Mouse (Mus musculus): Measurements from ENCODE around the gene Bri3. TPM values are rescaled to one million over a fixed set of nuclear protein-coding genes. Genes with fewer than 3 reads are reported as not detected.

The Bri3 gene
- polyA plus RNA-seq, 1 experiment from 2014 or later, result 128 TPM

DNA sequence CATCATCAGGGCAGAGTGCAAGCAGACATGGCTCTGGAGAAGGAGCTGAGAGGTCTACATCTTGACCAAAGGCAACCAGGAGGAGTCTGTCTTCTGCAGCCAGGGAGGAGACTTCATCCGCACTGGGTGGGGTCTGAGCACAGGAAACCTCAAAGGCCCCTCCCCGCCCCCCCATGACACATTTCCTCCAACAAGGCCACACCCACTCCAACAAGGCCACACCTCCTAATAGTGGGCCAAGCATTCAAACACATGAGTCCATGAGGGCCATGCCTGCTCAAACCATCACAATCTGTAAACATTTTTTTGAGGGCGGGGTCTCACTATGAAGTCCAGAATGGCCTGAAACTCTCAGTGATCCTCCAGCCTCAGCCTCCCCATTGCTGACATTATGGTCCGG is 135.2 kb downstream of the Bri3 start:
- Histone ChIP-seq H3K4me1 (no peaks in the 10 kb centered on the region), H3K4me2 (no peak overlapping the region), H3K36me3 (ENCODE audit: poor library complexity, severe bottlenecking) (no peaks in the 10 kb centered on the region), H3K9ac (no peak overlapping the region), H3K27ac (no peak overlapping the region), H3K27me3 (no peaks in the 10 kb centered on the region), H3K4me3 (no peak overlapping the region), H3K9me3 (replicated peaks) (no peaks in the 10 kb centered on the region)
- 86% methylated on average over 4 of the region's 4 CpGs for WGBS
- no peak for ATAC-seq

DNA sequence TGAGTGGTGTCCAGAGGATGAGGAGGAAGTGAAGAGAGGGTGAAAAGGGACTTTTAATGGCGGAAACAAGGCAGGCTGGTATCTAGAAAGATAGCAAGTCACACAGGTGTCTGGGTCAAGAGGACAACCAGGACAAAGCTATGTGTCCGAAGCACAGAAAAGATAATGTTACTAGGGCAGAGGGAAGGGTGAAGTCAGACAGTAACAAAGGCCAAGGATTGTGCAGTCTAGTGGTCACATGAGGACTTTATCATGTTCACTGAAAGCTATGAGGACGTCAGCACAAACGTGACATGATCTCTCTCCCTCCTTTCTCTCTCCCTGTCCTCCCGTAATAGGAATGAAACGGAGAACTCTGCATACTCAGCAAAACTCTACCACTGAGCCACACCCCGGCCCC is 136.5 kb downstream of the Bri3 start:
- ATAC-seq, result no peak
- Histone ChIP-seq H3K4me1 (no peaks in the 10 kb centered on the region), H3K9ac (no peak overlapping the region), H3K9me3 (replicated peaks) (0 out of 2 replicates have a peak, but pooled peaks cover 5% of the 10 kb centered on the region), H3K4me2 (no peak overlapping the region), H3K27ac (no peak overlapping the region), H3K27me3 (no peaks in the 10 kb centered on the region), H3K36me3 (ENCODE audit: poor library complexity, severe bottlenecking) (no peaks in the 10 kb centered on the region), H3K4me3 (no peak overlapping the region)
- WGBS, result 92% methylated on average over 7 of the region's 7 CpGs

DNA sequence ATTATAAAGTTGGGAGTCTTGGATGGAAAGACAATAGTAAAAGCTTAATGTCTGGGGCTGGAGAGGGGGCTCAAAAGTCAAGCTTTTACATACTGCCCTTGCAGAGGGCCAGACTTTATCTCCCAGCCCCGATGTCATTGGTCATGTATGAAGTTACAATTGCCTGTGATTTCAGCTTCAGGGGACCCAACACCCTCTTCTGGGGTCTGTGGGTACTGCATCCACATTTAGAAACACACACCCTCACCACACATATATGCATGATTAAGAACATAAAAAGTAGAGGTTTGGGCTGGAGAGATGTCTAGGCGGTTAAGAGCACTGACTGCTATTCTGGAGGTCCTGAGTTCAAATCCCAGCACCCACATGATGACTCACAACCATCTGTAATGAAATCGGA is 137.5 kb downstream of the Bri3 start:
- ATAC-seq, result no peak
- WGBS, result 91% methylated on average over 3 of the region's 3 CpGs
- Histone ChIP-seq H3K9ac (no peak overlapping the region), H3K27me3 (no peaks in the 10 kb centered on the region), H3K9me3 (replicated peaks) (0 out of 2 replicates have a peak, but pooled peaks cover 5% of the 10 kb centered on the region), H3K36me3 (ENCODE audit: poor library complexity, severe bottlenecking) (no peaks in the 10 kb centered on the region), H3K4me2 (no peak overlapping the region), H3K27ac (no peak overlapping the region), H3K4me3 (no peak overlapping the region), H3K4me1 (no peaks in the 10 kb centered on the region)

DNA sequence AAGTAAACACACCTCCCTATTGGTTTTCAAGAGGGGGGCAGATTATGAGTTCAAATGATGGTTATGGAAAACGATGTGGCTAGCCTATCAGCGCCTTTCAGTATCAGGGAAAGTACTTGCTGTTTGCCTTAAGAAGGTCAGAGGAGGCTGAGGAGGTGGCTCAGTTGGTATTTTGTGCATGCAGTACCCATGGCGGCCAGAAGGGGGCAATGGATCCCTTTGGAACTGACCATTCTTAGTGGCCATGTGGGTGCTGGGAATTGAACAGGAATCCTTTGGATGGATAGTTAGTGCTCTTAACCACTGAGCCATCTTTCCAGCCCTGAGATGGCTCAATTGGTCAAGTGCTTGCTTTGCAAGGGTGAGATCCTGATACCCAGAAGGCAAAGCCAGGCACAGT is 139.7 kb downstream of the Bri3 start:
- H3K9ac ChIP-seq, result no peak overlapping the region
- no peak overlapping the region for H3K4me3 ChIP-seq
- H3K27ac ChIP-seq, result no peak overlapping the region
- no peaks in the 10 kb centered on the region for H3K27me3 ChIP-seq
- H3K4me1 ChIP-seq, result no peaks in the 10 kb centered on the region
- WGBS, result 73% methylated on average over 3 of the region's 3 CpGs
- 0 out of 2 replicates have a peak, but pooled peaks cover 5% of the 10 kb centered on the region for H3K9me3 ChIP-seq (replicated peaks)
- no peak overlapping the region for H3K4me2 ChIP-seq
- H3K36me3 ChIP-seq (ENCODE audit: poor library complexity, severe bottlenecking), result no peaks in the 10 kb centered on the region
- ATAC-seq, result no peak

DNA sequence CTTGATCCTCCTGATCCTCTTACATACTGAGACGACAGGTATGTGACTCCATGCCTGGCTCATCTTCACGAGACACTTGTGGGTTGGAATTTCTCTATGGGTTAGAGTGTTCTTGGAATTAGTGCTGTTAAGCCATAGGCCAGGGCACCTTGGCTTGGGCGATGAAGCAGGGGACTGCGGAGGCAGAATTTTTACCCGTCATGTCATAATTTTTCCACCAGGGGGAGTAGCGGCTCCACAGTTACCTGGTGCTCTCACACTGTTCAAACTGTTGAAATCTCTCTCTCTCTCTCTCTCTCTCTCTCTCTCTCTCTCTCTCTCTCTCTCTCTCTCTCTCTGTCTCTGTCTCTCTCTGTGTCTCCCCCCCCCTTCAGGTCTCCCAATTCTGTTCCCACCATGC is 143.6 kb downstream of the Bri3 start:
- no peaks in the 10 kb centered on the region for H3K27me3 ChIP-seq
- 12% methylated on average over 6 of the region's 6 CpGs for WGBS
- no peak overlapping the region for H3K27ac ChIP-seq
- no peak overlapping the region for H3K9ac ChIP-seq
- H3K4me3 ChIP-seq, result no peak overlapping the region
- no peaks in the 10 kb centered on the region for H3K36me3 ChIP-seq (ENCODE audit: poor library complexity, severe bottlenecking)
- H3K4me1 ChIP-seq, result no peaks in the 10 kb centered on the region
- H3K9me3 ChIP-seq (replicated peaks), result 0 out of 2 replicates have a peak, but pooled peaks cover 5% of the 10 kb centered on the region
- H3K4me2 ChIP-seq, result no peak overlapping the region
- ATAC-seq, result peak; percentile 62; the same call in 1 of the 2 replicates

DNA sequence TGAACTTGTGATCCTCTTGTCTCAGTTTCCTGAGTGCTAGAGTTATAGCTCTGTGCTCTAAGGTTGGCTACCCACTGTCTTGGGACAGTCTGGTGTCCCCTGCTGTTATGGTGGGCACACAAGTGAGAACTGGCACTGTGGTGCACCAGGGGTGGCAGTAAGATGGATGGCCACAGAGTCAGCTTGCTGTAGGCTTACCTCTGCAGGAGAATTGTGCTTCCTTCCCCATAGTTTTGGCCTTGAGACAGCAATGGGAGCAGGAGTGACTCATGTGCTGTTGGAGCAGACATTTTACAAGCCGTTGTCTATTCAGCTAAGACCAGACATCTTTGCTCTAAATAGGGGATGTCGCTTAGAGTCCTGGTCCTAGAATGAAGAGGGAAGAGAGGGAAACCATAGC is 149.9 kb downstream of the Bri3 start:
- Histone ChIP-seq H3K27ac (no peak overlapping the region), H3K9me3 (replicated peaks) (0 out of 2 replicates have a peak, but pooled peaks cover 4% of the 10 kb centered on the region), H3K9ac (no peak overlapping the region), H3K4me3 (no peak overlapping the region), H3K27me3 (no peaks in the 10 kb centered on the region), H3K4me2 (no peak overlapping the region), H3K4me1 (no peaks in the 10 kb centered on the region), H3K36me3 (ENCODE audit: poor library complexity, severe bottlenecking) (no peaks in the 10 kb centered on the region)
- 93% methylated on average over 2 of the region's 2 CpGs for WGBS
- no peak for ATAC-seq

DNA sequence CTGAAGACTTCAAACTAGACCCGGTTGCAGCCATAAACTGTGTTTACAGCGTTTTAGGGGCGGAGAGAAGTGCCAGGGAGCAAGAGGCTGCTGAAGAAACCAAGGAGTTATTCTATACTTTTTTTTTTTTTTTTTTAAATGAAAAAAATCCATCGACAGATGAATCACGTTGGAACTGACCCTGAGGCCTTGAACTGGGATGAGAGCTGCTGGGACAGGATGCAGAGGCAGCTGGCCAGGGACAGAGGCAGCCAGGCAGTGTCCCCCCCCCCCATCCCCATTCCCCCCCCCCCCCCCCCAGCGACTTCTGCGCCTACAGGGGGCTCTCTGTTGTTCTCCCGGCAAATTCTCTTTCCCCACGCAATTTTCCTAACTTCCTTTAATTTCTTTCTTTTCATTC is 153.3 kb downstream of the Bri3 start:
- no peak for ATAC-seq
- Histone ChIP-seq H3K36me3 (ENCODE audit: poor library complexity, severe bottlenecking) (no peaks in the 10 kb centered on the region), H3K9ac (no peak overlapping the region), H3K9me3 (replicated peaks) (0 out of 2 replicates have a peak, but pooled peaks cover 4% of the 10 kb centered on the region), H3K27me3 (no peaks in the 10 kb centered on the region), H3K27ac (no peak overlapping the region), H3K4me2 (no peak overlapping the region), H3K4me1 (peaks cover 7% of the 10 kb centered on the region; the same call in 1 of the 2 replicates), H3K4me3 (no peak overlapping the region)
- 52% methylated on average over 6 of the region's 9 CpGs for WGBS

DNA sequence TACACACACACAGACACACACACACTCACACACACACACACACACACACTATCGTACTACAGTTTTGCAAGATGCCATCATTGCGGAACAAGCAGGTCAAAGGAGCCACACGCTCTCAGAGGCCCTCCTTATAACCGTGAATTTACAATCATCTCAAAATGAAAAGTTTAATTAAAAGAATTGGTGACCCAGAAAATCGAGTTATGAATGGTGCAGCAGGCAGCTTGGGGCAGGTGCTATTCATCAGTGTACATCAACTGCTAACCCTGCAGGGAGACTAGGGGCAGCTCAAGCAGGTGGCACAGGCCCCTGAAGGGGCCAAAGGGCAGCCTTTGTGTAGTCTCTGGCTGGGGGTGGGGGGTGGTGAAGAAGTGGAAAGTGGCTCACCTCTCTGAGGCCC is 156.6 kb downstream of the Bri3 start:
- H3K9ac ChIP-seq, result no peak overlapping the region
- H3K4me1 ChIP-seq, result peaks cover 7% of the 10 kb centered on the region; the same call in 1 of the 2 replicates
- H3K27ac ChIP-seq, result no peak overlapping the region
- 14% methylated on average over 5 of the region's 5 CpGs for WGBS
- no peaks in the 10 kb centered on the region for H3K27me3 ChIP-seq
- no peak for ATAC-seq
- H3K36me3 ChIP-seq (ENCODE audit: poor library complexity, severe bottlenecking), result no peaks in the 10 kb centered on the region
- H3K9me3 ChIP-seq (replicated peaks), result 0 out of 2 replicates have a peak, but pooled peaks cover 4% of the 10 kb centered on the region
- H3K4me2 ChIP-seq, result no peak overlapping the region
- no peak overlapping the region for H3K4me3 ChIP-seq

DNA sequence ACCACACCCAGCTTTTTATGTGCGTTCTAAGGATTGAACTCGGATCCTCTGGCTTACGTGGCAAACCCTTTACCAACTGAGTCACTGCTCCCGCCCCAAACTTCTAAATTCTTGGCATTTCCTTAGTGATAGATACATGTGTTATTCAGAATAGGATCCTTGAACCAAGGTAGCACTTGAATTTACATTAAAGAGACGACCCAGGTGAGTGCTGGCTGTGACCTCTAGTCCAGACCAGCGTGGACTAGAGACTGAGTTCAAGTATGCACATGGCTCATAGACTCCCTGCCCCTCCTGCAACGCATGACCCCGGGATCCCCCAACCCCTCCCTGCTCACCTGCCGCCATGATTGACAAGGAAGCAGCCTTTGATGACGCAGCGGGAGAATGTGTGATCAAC is 162.0 kb downstream of the Bri3 start:
- H3K4me3 ChIP-seq, result no peak overlapping the region

DNA sequence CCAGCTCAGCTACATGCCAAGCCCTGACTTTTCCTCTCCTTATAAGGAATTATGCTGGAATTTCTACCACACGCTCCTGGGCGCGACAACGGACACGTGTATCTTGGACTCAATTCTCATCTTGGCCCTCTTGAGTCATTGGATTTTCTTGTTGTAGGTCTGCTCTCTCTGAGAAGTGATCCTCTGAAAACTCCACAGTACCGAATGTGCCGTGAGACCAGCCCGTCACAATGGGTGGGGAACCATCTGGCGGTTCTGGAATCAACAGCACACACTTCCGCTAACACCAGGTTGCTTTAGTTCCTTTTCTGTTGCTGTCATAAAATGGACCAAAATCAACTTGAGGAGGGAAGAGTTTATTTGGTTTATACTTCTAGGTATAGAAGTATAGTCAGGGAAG is 166.4 kb downstream of the Bri3 start:
- Histone ChIP-seq H3K27me3 (no peaks in the 10 kb centered on the region), H3K36me3 (ENCODE audit: poor library complexity, severe bottlenecking) (no peaks in the 10 kb centered on the region), H3K4me1 (peaks cover 13% of the 10 kb centered on the region), H3K9ac (no peak overlapping the region), H3K27ac (no peak overlapping the region), H3K4me2 (no peak overlapping the region), H3K9me3 (replicated peaks) (no peaks in the 10 kb centered on the region), H3K4me3 (no peak overlapping the region)
- ATAC-seq, result no peak
- WGBS, result 95% methylated on average over 10 of the region's 10 CpGs

More for the DNA sequence above, 162.0 kb downstream of the Bri3 start:
- no peak for ATAC-seq
- Histone ChIP-seq H3K4me2 (no peak overlapping the region), H3K4me1 (0 out of 2 replicates have a peak, but pooled peaks cover 1% of the 10 kb centered on the region), H3K9ac (no peak overlapping the region), H3K9me3 (replicated peaks) (no peaks in the 10 kb centered on the region), H3K27me3 (no peaks in the 10 kb centered on the region), H3K36me3 (ENCODE audit: poor library complexity, severe bottlenecking) (no peaks in the 10 kb centered on the region), H3K27ac (no peak overlapping the region)
- WGBS, result 91% methylated on average over 11 of the region's 11 CpGs

DNA sequence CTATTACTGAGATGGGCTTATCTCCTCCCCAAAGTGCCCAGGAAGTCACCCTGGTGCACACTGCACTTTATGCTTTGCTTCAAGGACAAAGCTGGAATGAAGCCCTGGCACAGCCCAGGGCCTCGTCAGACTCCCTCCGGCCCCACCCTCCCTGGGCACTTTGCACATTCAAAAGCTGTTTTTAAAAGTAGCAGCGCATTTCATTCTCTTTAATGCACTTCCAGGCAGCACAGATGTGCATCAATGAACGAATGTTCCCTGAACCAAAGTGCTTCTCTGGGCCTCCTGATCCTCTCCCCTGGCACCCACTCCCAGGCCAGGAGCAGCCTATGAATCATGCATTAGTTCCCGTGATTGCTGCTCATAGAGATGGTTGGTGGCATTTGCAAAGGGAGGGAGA is 167.5 kb downstream of the Bri3 start:
- no peak overlapping the region for H3K4me3 ChIP-seq
- ATAC-seq, result peak; percentile 48
- H3K27me3 ChIP-seq, result no peaks in the 10 kb centered on the region
- peaks cover 13% of the 10 kb centered on the region for H3K4me1 ChIP-seq
- H3K27ac ChIP-seq, result peak overlapping the region; percentile 14; the same call in 1 of the 2 replicates
- no peak overlapping the region for H3K9ac ChIP-seq
- WGBS, result 26% methylated on average over 5 of the region's 5 CpGs
- no peaks in the 10 kb centered on the region for H3K9me3 ChIP-seq (replicated peaks)
- H3K36me3 ChIP-seq (ENCODE audit: poor library complexity, severe bottlenecking), result no peaks in the 10 kb centered on the region
- H3K4me2 ChIP-seq, result no peak overlapping the region

DNA sequence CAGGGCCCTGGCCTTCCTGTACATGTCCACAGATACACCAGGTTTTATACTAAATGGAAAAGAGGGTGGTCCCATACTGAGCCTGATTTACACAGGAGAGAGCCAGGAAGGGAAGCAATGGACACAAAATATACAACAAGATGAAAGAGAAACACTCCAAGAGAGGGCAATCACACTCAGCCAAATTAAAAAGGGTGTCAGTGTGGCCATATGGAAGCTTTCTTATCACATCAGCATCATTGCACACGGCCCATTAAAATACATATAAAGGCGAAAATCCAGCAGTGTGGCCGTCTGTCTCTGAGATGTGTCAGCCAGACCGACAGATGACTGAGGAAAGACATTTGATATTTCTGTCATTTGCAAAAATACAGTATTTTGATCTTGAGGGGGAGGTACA is 168.5 kb downstream of the Bri3 start:
- H3K27ac ChIP-seq, result no peak overlapping the region
- H3K36me3 ChIP-seq (ENCODE audit: poor library complexity, severe bottlenecking), result no peaks in the 10 kb centered on the region
- 75% methylated on average over 4 of the region's 4 CpGs for WGBS
- H3K4me3 ChIP-seq, result no peak overlapping the region
- H3K9me3 ChIP-seq (replicated peaks), result no peaks in the 10 kb centered on the region
- no peak overlapping the region for H3K9ac ChIP-seq
- H3K4me2 ChIP-seq, result no peak overlapping the region
- 0 out of 2 replicates have a peak, but pooled peaks have one; percentile 6 for ATAC-seq
- no peaks in the 10 kb centered on the region for H3K27me3 ChIP-seq
- H3K4me1 ChIP-seq, result peaks cover 13% of the 10 kb centered on the region

DNA sequence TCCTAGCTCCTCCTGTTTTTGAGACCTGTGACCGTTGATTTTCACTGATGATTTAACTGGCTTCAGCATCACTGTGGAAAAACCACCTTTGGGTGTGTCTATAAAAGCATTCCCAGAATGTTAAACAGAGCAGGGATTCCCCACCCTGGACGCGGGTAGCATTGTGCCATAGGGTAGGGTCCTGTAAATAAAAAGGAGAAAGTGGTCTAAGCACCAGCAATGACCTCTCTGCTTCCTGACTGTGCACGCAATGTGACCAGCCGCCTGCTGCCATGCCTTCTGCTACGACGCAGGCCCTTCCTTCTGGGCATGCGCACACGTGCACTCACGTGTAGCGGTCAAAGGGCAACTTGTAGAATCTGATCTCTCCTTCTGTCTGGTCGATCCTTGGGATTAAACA is 174.2 kb downstream of the Bri3 start:
- Histone ChIP-seq H3K27me3 (no peaks in the 10 kb centered on the region), H3K36me3 (ENCODE audit: poor library complexity, severe bottlenecking) (no peaks in the 10 kb centered on the region), H3K9ac (no peak overlapping the region), H3K27ac (no peak overlapping the region), H3K9me3 (replicated peaks) (no peaks in the 10 kb centered on the region), H3K4me3 (no peak overlapping the region), H3K4me2 (no peak overlapping the region), H3K4me1 (no peaks in the 10 kb centered on the region)
- ATAC-seq, result no peak
- 92% methylated on average over 12 of the region's 12 CpGs for WGBS

Measured in forebrain, embryonic 13.5 days (tissue).